Mouse (Mus musculus) ES-CJ7 (cell line): Measurements from ENCODE around the gene Agpat3.
"Not testable (repeated sequence)": the region's sequence is repeated elsewhere in the genome, so short reads cannot be mapped to it uniquely, and the experiment has no call there.

ENCODE experiments used
- DNase-seq: peaks from one replicate; pipeline ENCODE4 v3.0.0; 2011; ENCODE audit warnings: low read depth, low spot score

The Agpat3 gene

GRCm38 (mm10) chr10:78361951-78362350, 9.7 kb upstream of the Agpat3 start:
- DNase-seq = no peak

- no peak for DNase-seq
These were observed 8.0 kb upstream of the Agpat3 start for GRCm38 (mm10) chr10:78360290-78360711.

GRCm38 (mm10) chr10:78358999-78359398, 6.7 kb upstream of the Agpat3 start:
- not testable (repeated sequence) for DNase-seq

- no peak for DNase-seq
These were observed 6.0 kb upstream of the Agpat3 start for GRCm38 (mm10) chr10:78358266-78358665.

- DNase-seq = no peak
These were observed 5.5 kb upstream of the Agpat3 start for GRCm38 (mm10) chr10:78357742-78358141.

- no peak for DNase-seq
These were observed 3.8 kb upstream of the Agpat3 start for GRCm38 (mm10) chr10:78355931-78356593.

- DNase-seq = no peak
These were observed 907 bp upstream of the Agpat3 start for GRCm38 (mm10) chr10:78353196-78353595.

GRCm38 (mm10) chr10:78352666-78353030, 359 bp upstream of the Agpat3 start:
- DNase-seq = no peak

GRCm38 (mm10) chr10:78351564-78351886, 764 bp downstream of the Agpat3 start:
- no peak for DNase-seq

- DNase-seq = no peak
These were observed 1.3 kb downstream of the Agpat3 start for GRCm38 (mm10) chr10:78350796-78351556.

- DNase-seq = no peak
These were observed 2.7 kb downstream of the Agpat3 start for GRCm38 (mm10) chr10:78349464-78350165.

- DNase-seq = no peak
These were observed 4.1 kb downstream of the Agpat3 start for GRCm38 (mm10) chr10:78348211-78348610.

- no peak for DNase-seq
These were observed 4.8 kb downstream of the Agpat3 start for GRCm38 (mm10) chr10:78347486-78347885.

- no peak for DNase-seq
These were observed 6.8 kb downstream of the Agpat3 start for GRCm38 (mm10) chr10:78345466-78345865.

GRCm38 (mm10) chr10:78342091-78342490, 10.2 kb downstream of the Agpat3 start:
- DNase-seq = no peak

- DNase-seq = no peak
These were observed 14.1 kb downstream of the Agpat3 start for GRCm38 (mm10) chr10:78338180-78338579.

- no peak for DNase-seq
These were observed 17.2 kb downstream of the Agpat3 start for GRCm38 (mm10) chr10:78334923-78335561.

GRCm38 (mm10) chr10:78331577-78331976, 20.7 kb downstream of the Agpat3 start:
- no peak for DNase-seq

GRCm38 (mm10) chr10:78329305-78329704, 23.0 kb downstream of the Agpat3 start:
- DNase-seq = no peak

GRCm38 (mm10) chr10:78328011-78328575, 24.2 kb downstream of the Agpat3 start:
- DNase-seq = no peak

GRCm38 (mm10) chr10:78325916-78326647, 26.2 kb downstream of the Agpat3 start:
- DNase-seq = peak; percentile 40
